Mouse (Mus musculus): ENCODE data around the gene Eras. TPM values are rescaled to one million over a fixed set of nuclear protein-coding genes. Genes with fewer than 3 reads are reported as not detected.

Gene Eras
- not detected in 2 replicates for polyA plus RNA-seq (2012; rRNA removed)

DNA sequence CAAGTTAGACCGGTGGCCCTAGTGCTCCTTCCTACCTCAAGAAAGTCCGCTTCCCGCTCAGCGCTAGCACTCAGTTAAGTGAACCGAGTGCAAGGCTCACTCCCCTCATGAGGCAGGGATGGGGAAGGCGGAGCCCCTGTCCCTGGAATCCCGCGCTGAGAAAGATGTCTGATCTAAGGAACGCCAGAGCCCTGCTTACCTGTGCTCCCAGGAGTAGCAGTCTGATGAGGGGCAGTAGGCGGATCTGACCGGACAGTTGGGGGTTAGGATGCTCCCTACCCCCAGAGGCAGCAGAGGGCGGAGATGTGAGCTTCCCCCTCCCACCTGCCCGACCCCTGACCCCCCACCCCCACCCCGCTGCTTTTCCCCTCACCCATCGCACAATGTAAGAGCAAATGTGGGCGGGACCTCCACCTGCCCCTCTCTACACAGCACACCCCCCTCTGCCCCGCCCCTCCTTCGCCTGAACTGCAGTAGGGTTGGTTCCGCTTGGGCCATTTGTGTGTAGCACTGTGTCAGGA, at the start of gene Eras:
Gene Eras (minus strand): TSS at position 338 of the 521 bp plus-strand sequence.

DNA sequence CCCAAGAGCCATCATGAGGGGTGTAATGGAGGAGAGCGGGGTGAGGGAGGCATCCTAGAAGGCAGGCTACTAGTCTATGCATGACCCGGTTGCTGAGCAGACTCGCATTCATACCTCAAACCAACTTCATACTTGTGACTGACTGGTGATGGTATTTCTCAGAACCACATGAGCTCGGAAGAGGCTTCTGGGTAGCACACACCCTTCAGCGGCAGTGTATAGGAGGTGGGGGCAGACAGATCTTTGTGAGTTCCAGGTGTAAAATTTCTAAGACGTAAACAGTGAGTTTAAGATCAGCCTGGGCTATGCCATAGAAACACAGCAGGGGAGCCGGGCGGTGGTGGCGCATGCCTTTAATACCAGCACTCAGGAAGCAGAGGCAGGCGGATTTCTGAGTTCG, 49.5 kb upstream of the Eras start, which contains the start of gene Gata1:
Gene Gata1 (minus strand): TSS at position 180 of the 400 bp plus-strand sequence.

DNA sequence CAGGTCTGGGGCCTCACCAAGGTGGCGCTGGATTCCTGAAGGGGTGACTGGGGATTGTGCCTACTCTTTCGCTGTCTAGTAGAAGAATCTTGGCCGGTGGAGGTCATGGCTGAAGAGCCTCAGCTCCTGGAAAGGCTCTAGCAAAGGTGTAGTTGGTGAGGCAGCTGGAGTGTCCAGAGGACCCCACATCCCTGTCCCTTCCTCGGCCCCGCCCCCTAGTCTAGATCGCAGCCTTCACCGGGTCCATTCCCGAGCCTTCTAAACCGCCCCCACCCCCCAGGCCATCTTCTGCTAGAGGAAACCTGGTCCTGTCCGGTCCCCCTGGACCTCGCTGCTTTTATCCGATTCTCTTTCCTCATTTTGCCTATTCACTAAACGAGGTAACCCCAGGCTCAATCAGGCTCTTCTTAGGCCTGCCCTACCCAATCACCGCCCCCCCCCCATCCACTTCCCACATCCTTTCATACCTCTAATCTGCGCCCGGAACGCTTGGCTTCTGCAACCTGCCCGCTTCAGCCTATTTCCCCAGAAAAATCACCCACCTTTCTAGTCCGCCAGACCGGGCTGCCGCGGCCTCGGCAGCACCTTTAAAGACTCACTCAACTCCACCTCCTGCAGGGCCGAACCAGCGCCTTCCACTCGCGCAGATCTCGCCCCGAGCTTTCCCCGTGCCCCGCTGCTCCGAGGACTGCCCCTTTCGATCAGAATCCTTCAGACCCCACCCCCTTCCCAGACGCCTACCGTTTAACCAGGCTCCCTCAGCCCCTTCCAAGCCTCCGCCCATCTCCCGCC, 18.9 kb upstream of the Eras start, which contains the start of gene Hdac6:
Gene Hdac6 (minus strand): TSS at position 782 of the 792 bp plus-strand sequence.

DNA sequence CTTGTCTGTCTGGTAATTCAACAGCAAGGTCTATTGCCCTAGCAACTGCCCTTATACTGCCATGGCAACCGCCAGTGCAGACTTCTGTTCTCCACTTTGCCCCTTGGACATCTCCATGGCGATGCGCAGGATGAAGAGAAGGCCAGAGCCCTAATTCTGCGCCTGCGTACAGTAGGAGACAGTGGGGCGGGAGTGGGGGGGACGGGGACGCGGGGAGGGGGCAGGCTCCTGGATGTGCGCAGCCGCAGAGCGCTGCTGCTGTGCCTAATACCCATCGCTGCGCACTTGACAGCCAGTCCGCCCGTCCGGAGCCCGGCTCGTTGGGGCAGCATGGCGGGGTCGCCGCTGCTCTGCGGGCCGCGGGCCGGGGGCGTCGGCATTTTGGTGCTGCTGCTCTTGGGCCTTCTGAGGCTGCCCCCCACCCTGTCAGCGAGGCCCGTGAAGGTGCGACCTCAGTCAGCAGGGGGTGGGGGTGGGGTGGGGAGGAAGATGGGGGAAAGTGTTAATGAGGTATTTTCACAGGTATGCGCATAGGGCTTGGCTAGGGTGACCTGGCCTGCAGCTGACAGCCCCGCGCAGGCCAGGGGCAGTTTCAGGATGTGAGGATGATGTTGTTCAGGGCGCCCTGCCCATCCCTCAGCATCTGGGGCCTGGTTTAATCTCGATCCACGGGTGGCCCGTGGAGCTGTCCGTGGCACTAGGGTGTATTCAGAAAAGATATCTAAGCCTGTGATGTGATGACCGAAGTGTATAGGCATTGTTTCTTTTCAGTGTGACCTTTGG, 8.6 kb downstream of the Eras start, which contains the start of gene Pcsk1n:
Gene Pcsk1n (plus strand): TSS at position 222 of the 783 bp plus-strand sequence.

DNA sequence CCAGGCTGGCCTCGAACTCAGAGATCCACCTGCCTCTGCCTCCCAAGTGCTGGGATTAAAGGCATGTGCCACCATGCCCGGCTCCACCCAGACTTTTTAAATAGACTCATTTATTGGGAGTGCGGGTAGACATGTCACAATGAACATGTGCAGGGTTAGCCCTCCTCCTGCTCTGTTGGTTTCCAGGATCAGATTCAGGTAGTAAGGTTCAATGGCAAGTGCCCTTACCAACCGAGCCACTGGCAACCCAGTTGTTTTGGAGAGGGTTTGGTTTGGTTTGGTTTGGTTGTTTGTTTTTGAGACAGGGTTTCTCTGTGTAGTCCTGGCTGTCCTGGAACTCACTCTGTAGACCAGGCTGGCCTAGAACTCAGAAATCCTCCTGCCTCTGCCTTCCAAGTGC, 19.2 kb downstream of the Eras start, which contains the start of gene Gm10490:
Gene Gm10490 (plus strand): TSS at position 301 of the 400 bp plus-strand sequence.

DNA sequence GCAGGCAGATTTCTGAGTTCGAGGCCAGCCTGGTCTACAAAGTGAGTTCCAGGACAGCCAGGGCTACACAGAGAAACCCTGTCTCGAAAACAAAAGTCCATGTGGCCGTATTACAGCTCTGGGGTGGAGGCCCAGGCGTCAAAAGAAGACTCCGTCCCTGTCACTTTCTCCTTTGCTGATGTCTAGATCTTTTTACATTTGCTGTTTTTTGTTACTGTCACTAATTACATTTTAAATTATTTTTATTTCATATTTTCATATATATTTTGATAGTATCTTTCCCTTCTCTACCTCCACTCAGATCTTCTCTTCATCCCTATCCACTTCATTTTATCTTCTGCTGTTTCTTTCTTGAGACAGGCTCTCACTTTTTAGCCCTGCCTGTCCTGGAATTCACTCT, 20.7 kb downstream of the Eras start, which contains the start of gene Gm10491:
Gene Gm10491 (minus strand): TSS at position 101 of the 400 bp plus-strand sequence.

DNA sequence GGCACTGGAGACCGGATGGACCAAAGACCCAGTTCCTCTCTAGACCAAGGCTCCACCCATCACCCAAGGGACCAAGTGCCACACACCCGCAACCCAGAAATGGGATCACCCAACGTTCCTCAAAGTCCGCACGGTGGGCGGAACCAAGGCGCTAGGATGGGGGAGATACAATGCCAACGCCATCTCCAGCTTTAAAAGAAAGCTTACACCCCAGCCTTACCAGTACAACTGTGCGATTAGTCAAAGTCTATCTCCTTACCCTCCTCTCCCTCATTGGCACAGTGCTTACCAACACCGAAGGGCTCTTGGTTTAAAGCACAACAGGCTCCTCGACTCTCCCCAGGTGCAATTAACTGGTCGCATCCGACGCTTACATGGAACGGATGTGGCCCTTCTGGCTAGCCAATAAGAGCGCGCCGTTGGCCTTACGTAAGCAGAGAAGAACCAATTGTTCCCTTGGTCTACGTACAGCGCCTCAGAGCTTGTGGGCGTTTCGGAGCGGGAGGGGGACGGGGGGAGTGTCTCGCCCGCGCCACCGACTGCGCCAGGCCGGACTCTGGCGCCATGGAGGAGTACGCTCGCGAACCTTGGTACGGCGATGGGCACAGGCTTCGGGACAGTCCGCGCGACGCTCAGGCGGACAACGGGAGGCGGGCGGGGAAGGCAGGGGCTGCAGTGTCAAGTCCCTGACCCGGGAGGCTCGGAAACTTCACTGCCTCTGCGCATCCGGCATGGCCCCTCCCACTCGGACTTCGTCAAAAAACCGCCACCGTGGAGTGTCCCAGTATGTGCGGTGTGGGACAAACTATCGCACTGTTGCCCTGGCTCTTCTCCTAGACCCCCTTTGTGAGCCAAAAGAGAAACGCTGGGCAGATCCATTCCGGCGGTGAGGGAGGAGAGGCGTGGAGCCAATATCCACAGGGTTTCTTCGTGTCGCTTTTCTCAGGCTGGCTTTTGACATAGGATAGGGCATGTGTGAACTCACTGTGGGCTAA, 29.2 kb downstream of the Eras start, which contains the start of the genes Pqbp1 and Timm17b:
Gene Pqbp1 (minus strand): TSS at position 390 of the 995 bp plus-strand sequence.
Gene Timm17b (plus strand): TSS at position 478 of the 995 bp plus-strand sequence.

DNA sequence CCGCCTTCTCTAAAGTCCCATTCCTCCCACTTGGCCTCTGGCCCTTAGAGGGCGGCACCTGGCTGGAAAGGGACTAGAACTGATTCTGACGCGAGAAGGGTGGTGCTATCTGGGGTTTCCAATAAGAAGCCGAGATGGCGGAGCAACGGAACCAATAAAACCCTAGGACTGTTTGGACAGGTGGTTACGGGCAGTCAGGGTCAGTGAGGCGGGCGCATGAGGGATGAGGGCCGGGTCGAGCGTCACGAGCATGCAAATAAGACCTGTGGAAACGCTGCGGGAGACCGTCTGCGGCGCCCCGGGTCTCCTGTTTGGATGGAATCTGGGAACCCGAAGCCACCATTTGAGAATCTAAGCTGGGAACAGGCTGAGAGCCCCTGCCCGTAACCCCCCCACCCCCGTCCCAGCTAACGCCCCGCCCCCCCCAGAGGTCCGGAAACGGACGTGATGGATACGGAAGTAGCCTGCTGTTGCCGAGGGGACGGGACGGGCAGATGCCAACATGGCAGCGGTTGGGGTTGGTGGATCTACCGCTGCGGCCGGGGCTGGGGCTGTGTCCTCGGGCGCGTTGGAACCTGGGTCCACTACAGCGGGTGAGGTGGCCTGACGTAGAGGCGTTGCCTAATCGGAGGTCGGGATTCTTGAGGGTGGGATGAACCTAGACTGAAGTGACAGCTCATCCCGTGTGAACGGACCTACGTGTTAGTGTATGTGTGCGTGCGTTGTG, 44.4 kb downstream of the Eras start, which contains the start of gene Slc35a2:
Gene Slc35a2 (plus strand): TSS at position 188 of the 727 bp plus-strand sequence.

DNA sequence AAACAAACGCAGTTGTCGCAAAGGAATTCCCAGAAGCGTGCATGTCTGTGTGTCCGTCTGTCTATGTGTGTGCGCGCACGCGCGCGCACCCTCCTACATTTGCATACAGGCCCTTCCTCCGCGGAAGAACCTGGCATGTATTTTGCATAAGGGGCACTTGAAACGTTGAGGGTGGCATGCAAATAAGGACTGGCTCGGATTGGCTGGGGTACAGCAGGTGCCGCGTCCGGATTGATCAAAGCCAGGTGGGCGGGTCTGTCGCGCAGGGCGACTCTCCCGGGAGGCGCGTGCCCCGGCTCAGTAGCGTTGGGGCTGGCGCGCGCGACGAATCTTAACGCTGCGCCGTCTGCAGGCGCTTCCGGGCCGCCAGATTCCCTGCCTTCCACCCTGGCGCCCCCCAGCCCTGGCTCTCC, 50.4 kb downstream of the Eras start, which contains the start of gene Pim2:
Gene Pim2 (plus strand): TSS at position 256 of the 413 bp plus-strand sequence.

Other genes starting within 250 kb of the Eras start
- gene Magix, start 247.4 kb downstream of the Eras start, polyA plus RNA-seq (2012; rRNA removed) = 0.03 and 0.07 TPM in 2 replicates
- 7.1 and 8.1 TPM in 2 replicates for gene Gpkow, start 231.5 kb downstream of the Eras start, polyA plus RNA-seq (2012; rRNA removed)
- gene Wdr45, start 214.3 kb downstream of the Eras start, polyA plus RNA-seq (2012; rRNA removed) = 12.3 and 12.8 TPM in 2 replicates
- 0.12 and 0.20 TPM in 2 replicates for gene Gm45208, start 206.4 kb downstream of the Eras start, polyA plus RNA-seq (2012; rRNA removed)
- gene Praf2, start 200.2 kb downstream of the Eras start, polyA plus RNA-seq (2012; rRNA removed) = 3.9 and 4.5 TPM in 2 replicates
- 1.3 TPM in 2 replicates for gene Ccdc120, start 177.7 kb downstream of the Eras start, polyA plus RNA-seq (2012; rRNA removed)
- gene Tfe3, start 166.0 kb downstream of the Eras start, polyA plus RNA-seq (2012; rRNA removed) = 3.6 and 5.0 TPM in 2 replicates
- gene Gripap1, start 138.8 kb downstream of the Eras start, polyA plus RNA-seq (2012; rRNA removed) = 30.3 and 32.3 TPM in 2 replicates
- gene Kcnd1, start 106.3 kb downstream of the Eras start, polyA plus RNA-seq (2012; rRNA removed) = 0.31 and 0.43 TPM in 2 replicates
- gene Otud5, start 87.2 kb downstream of the Eras start, polyA plus RNA-seq (2012; rRNA removed) = 24.6 and 36.1 TPM in 2 replicates
- gene Pim2, start 50.3 kb downstream of the Eras start, polyA plus RNA-seq (2012; rRNA removed) = 2.7 and 3.1 TPM in 2 replicates
- 12.3 and 14.3 TPM in 2 replicates for gene Slc35a2, start 44.6 kb downstream of the Eras start, polyA plus RNA-seq (2012; rRNA removed)
- gene Pqbp1, start 29.3 kb downstream of the Eras start, polyA plus RNA-seq (2012; rRNA removed) = 48.7 and 50.7 TPM in 2 replicates
- 17.0 and 19.4 TPM in 2 replicates for gene Timm17b, start 29.2 kb downstream of the Eras start, polyA plus RNA-seq (2012; rRNA removed)
- not detected in 2 replicates for gene Gm10491, start 20.8 kb downstream of the Eras start, polyA plus RNA-seq (2012; rRNA removed)
- gene Gm10490, start 19.1 kb downstream of the Eras start, polyA plus RNA-seq (2012; rRNA removed) = not detected in 2 replicates
- gene Pcsk1n, start 8.8 kb downstream of the Eras start, polyA plus RNA-seq (2012; rRNA removed) = 0.01 and 0.02 TPM in 2 replicates
- gene Hdac6, start 19.3 kb upstream of the Eras start, polyA plus RNA-seq (2012; rRNA removed) = 10.6 and 11.4 TPM in 2 replicates
- gene Gata1, start 49.5 kb upstream of the Eras start, polyA plus RNA-seq (2012; rRNA removed) = 97.0 and 119 TPM in 2 replicates
- 0.09 TPM in 1 of 2 replicates, not detected in the other for gene Glod5, start 89.9 kb upstream of the Eras start, polyA plus RNA-seq (2012; rRNA removed)
- gene Suv39h1, start 146.2 kb upstream of the Eras start, polyA plus RNA-seq (2012; rRNA removed) = 27.8 and 33.8 TPM in 2 replicates
- 9.5 and 11.2 TPM in 2 replicates for gene Was, start 161.9 kb upstream of the Eras start, polyA plus RNA-seq (2012; rRNA removed)
- 14.9 and 16.9 TPM in 2 replicates for gene Wdr13, start 204.3 kb upstream of the Eras start, polyA plus RNA-seq (2012; rRNA removed)
- 241 and 293 TPM in 2 replicates for gene Rbm3, start 217.3 kb upstream of the Eras start, polyA plus RNA-seq (2012; rRNA removed)
- gene Tbc1d25, start 247.6 kb upstream of the Eras start, polyA plus RNA-seq (2012; rRNA removed) = 4.2 and 5.1 TPM in 2 replicates